19 mouse cellular contexts compared by ENCODE assay signal in genomic region chr10:78174474-78174873, GRCm38 (mm10). TPM values are rescaled to one million over a fixed set of nuclear protein-coding genes. Genes with fewer than 3 reads are reported as not detected.
DNase-seq lines count a peak whose midpoint lies in the region; ATAC-seq lines count a peak whose summit lies in the region.
"Had no signal": no experiment of that assay in that cellular context is flagged by ENCODE, and none has a peak within 500 bp of the region (broad histone marks: within the 10 kb centered on the region; RNA-seq: fewer than 3 reads in every experiment).

No protein-coding gene starts in this region.

- intact Hi-C loops in heart, postnatal 36 days (cut with DNase I), result no loop called here

- peak; percentile 84 for DNase-seq in heart, adult 11 months
- DNase-seq in heart, postnatal 36 days, result no peak
- peak; percentile 62 for DNase-seq in midbrain, embryonic 11.5 days (ENCODE audit: low spot score, missing footprints)
- DNase-seq: adrenal gland, adult 2 months; adrenal gland, adult 8-10 months; adrenal gland, postnatal 10 days; adrenal gland, postnatal 14 days; adrenal gland, postnatal 25 days; adrenal gland, postnatal 36 days; B cell, adult 2 months; cerebellum, adult 11 months; cerebellum, adult 11-12 months; cerebellum, adult 18-20 months had no signal

- no peak overlapping the region for H3K9ac ChIP-seq in midbrain, embryonic 11.5 days (ENCODE audit: low read length)
- H3K9ac ChIP-seq in midbrain, embryonic 13.5 days (replicated peaks), result no peak overlapping the region

- H3K36me3 ChIP-seq in midbrain, embryonic 11.5 days (ENCODE audit: control insufficient read depth, insufficient read depth, low read length), result peaks cover 37% of the 10 kb centered on the region
- H3K36me3 ChIP-seq in midbrain, embryonic 13.5 days, result peaks cover 87% of the 10 kb centered on the region

- no peak overlapping the region for H3K4me3 ChIP-seq in midbrain, embryonic 11.5 days (ENCODE audit: low read depth, low read length)
- no peak overlapping the region for H3K4me3 ChIP-seq in midbrain, embryonic 13.5 days (replicated peaks)

- no peak for ATAC-seq in midbrain, embryonic 11.5 days (ENCODE audit: low FRiP score)
- no peak for ATAC-seq in midbrain, embryonic 13.5 days
- ATAC-seq: activated CD4-positive, CD25-positive, alpha-beta regulatory T cell, adult 4 months; CD4-positive, CD25-positive, alpha-beta regulatory T cell, adult 4 months; Patski had no signal

- H3K9me3 ChIP-seq in midbrain, embryonic 11.5 days (ENCODE audit: control insufficient read depth, low read length), result no peaks in the 10 kb centered on the region
- H3K9me3 ChIP-seq in midbrain, embryonic 13.5 days, result no peaks in the 10 kb centered on the region
- H3K9me3 ChIP-seq: G1E had no signal

- H3K4me1 ChIP-seq in midbrain, embryonic 11.5 days (ENCODE audit: control insufficient read depth, insufficient read depth, low read length), result peaks cover 2% of the 10 kb centered on the region; the same call in 1 of the 2 replicates
- H3K4me1 ChIP-seq in midbrain, embryonic 13.5 days (replicated peaks), result peaks cover 8% of the 10 kb centered on the region; the same call in 1 of the 2 replicates

- no peak overlapping the region for H3K27ac ChIP-seq in midbrain, embryonic 11.5 days (ENCODE audit: low read depth, low read length)
- no peak overlapping the region for H3K27ac ChIP-seq in midbrain, embryonic 13.5 days

- H3K27me3 ChIP-seq in midbrain, embryonic 11.5 days (ENCODE audit: control insufficient read depth, insufficient read depth, low read length), result no peaks in the 10 kb centered on the region
- H3K27me3 ChIP-seq in midbrain, embryonic 13.5 days, result no peaks in the 10 kb centered on the region
- H3K27me3 ChIP-seq: CH12.LX, Patski had no signal

- no peak overlapping the region for H3K4me2 ChIP-seq in midbrain, embryonic 11.5 days
- H3K4me2 ChIP-seq in midbrain, embryonic 13.5 days (replicated peaks), result no peak overlapping the region

- whole genome bisulfite sequencing in midbrain, embryonic 11.5 days, result 95% methylated on average over 5 of the region's 5 CpGs
- 96% methylated on average over 5 of the region's 5 CpGs for WGBS in midbrain, embryonic 13.5 days

RNA-seq across cellular contexts. Expression of gene D10Jhu81e, which starts 4.9 kb away (rescaled TPM):
- 100 to 1,000 TPM; 528 to 541 TPM for total RNA-seq in heart, postnatal 36 days (2021)
- polyA plus RNA-seq in midbrain, embryonic 11.5 days (2014; fragmentation: Nextera tagmentation; extraction: Ambion mirVana), result 18.4 and 20.9 TPM in 2 replicates
- polyA plus RNA-seq in midbrain, embryonic 13.5 days (2015; fragmentation: Nextera tagmentation; extraction: Ambion mirVana), result 20.3 and 22.7 TPM in 2 replicates

RNA-seq across cellular contexts. Expression of gene Pwp2, which starts 10.5 kb away (rescaled TPM):
- 10 to 100 TPM in 1 of 2 experiments, 1 to 10 TPM in 1; 9.9 to 10.7 TPM for total RNA-seq in heart, postnatal 36 days (2021)
- polyA plus RNA-seq in midbrain, embryonic 11.5 days (2014; fragmentation: Nextera tagmentation; extraction: Ambion mirVana), result 17.2 and 19.0 TPM in 2 replicates
- 16.8 and 18.1 TPM in 2 replicates for polyA plus RNA-seq in midbrain, embryonic 13.5 days (2015; fragmentation: Nextera tagmentation; extraction: Ambion mirVana)

Comparison
In these comparisons a context has a peak if more than half of its experiments do, and no peak if none do; other contexts are left out.
1. DNase-seq: peak in heart, adult 11 months (single experiment) and midbrain, embryonic 11.5 days (single experiment); none in heart, postnatal 36 days (0 of 2).